Mouse (Mus musculus) frontal cortex, adult 2 months (tissue): ENCODE results near the gene Ccdc12. TPM values are rescaled to one million over a fixed set of nuclear protein-coding genes. Genes with fewer than 3 reads are reported as not detected.

Experiments
- polyA plus RNA-seq: library from polyadenylated mRNA; depleted of rRNA; stranded (reverse); fragments of >200 nt; gene quantifications from 2 replicates; pipeline ENCODE4 v1.2.3, GENCODE M21; 2012; rRNA removed

Gene Ccdc12
- polyA plus RNA-seq, 1 experiment = 106 TPM

Other genes with a start within 250 kb of the Ccdc12 start
- 44.4 and 45.4 TPM in 2 replicates for gene Ptpn23, start 248.3 kb upstream of the Ccdc12 start, polyA plus RNA-seq
- gene Ngp, start 236.8 kb upstream of the Ccdc12 start, polyA plus RNA-seq = 0.10 and 0.78 TPM in 2 replicates
- 24.6 and 25.5 TPM in 2 replicates for gene Klhl18, start 179.8 kb upstream of the Ccdc12 start, polyA plus RNA-seq
- 4.3 and 4.7 TPM in 2 replicates for gene Kif9, start 179.5 kb upstream of the Ccdc12 start, polyA plus RNA-seq
- gene Setd2, start 123.9 kb upstream of the Ccdc12 start, polyA plus RNA-seq = 67.2 and 73.6 TPM in 2 replicates
- gene Nradd, start 32.1 kb upstream of the Ccdc12 start, polyA plus RNA-seq = 8.5 and 9.4 TPM in 2 replicates
- gene Nbeal2, start 2.3 kb upstream of the Ccdc12 start, polyA plus RNA-seq = 22.4 and 24.5 TPM in 2 replicates
- 0.32 and 0.46 TPM in 2 replicates for gene Myl3, start 85.4 kb downstream of the Ccdc12 start, polyA plus RNA-seq
- gene Pth1r, start 90.6 kb downstream of the Ccdc12 start, polyA plus RNA-seq = 6.9 and 9.1 TPM in 2 replicates
- 0.06 TPM in 1 of 2 replicates, not detected in the other for gene Prss42, start 141.7 kb downstream of the Ccdc12 start, polyA plus RNA-seq
- not detected in 2 replicates for gene Prss44, start 157.5 kb downstream of the Ccdc12 start, polyA plus RNA-seq
- gene Prss43, start 170.2 kb downstream of the Ccdc12 start, polyA plus RNA-seq = 0.06 and 0.15 TPM in 2 replicates
- gene Prss45, start 178.1 kb downstream of the Ccdc12 start, polyA plus RNA-seq = 0.42 and 0.54 TPM in 2 replicates
- not detected in 2 replicates for gene Prss46, start 188.0 kb downstream of the Ccdc12 start, polyA plus RNA-seq
- 0.65 and 0.86 TPM in 2 replicates for gene Prss50, start 201.5 kb downstream of the Ccdc12 start, polyA plus RNA-seq
- gene Als2cl, start 223.4 kb downstream of the Ccdc12 start, polyA plus RNA-seq = 7.9 and 8.3 TPM in 2 replicates
- gene Tmie, start 223.6 kb downstream of the Ccdc12 start, polyA plus RNA-seq = 2.2 and 2.5 TPM in 2 replicates